Mouse (Mus musculus): ENCODE results near the gene Snd1.

Snd1 gene

DNA sequence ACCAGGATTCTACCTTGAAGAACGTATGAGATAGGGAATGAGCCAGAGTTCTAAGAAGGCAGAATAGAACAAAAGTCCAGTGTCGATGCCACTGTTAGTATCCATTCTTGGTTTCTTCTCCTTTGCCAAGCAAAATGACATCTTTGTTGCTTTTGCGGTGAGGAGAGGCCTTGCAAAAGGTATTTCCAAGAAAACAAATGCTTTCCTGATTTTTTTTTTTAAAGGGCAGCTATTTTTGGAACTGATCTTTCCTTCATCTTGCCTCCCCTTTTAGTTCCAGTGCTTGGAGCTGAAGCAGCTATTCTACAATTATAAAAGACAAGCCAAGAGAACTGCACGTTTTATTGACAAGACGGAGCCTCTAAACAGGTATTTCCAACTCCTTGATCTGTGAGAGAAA, at the start of gene Snd1:
Snd1 (plus strand) TSS at position 301 of the 400 bp plus-strand sequence.
- in situ Hi-C loops (cut with MboI, MseI) = loop anchor here (5.0 kb wide), 1 partner anchor 53 kb away; the partner anchor contains the start of gene Arf5

DNA sequence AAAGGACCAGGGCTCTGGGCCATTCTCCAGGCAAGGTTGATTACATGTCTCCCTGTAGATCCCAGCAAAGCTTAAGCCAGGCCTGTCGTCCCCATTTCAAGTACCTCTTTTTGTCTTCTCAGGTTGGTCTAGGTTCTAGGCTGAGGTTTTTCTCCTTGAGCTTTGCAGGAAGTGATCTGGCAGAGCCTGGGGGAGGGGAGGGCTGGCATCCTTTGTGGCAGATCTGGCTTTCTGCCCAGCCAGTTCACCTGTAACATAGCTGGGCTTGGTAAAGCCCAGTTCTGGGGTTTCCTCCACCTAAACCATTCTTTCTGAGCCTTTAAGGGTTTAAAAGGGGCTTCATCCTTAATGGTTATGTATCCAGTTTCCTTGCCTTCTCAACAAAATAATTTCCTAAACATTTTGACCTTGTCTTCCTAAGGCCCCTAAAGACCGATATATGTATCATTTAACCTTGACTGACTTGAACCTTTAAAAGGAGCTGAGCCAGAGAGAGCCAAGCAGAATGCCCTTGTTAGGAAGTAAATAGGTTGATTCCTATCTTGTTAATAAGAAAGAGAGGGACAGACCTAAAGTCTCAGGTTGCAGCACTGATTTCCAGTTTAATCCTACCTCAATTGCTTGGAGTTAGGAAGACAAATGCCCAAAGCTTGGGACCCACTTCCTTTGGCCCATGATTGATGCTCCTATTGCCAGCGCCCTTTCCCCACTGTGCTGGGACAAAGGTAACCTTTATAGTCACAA, 47.7 kb upstream of the Snd1 start, which contains the start of gene Fscn3:
Fscn3 (plus strand) TSS at position 694 of the 744 bp plus-strand sequence.
- in situ Hi-C loops (cut with MboI, MseI) = loop anchor here (5.0 kb wide), 2 partner anchors 470 to 595 kb away; no protein-coding TSS in a partner anchor

DNA sequence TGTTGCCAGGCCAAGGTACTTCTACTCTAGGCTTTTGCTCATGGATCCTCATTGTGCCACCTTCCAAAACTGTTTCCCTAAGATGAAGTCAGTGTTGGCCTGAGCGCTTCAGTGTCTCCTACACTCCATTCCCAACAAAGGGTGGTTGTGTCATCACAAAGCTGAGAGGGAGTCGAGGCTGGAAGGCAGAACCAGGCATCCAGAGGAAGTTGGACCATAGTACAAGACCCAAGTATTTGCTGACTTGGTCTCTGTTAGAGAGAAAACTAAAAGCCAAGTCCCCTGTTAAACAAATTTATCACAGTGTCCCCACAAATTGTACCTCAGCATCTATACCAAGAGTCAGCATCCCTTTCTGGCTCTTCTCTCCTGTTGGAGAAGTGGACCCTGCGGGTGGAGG, 46.6 kb upstream of the Snd1 start, which contains the start of gene Gcc1:
Gcc1 (minus strand) TSS at position 101 of the 400 bp plus-strand sequence.
- in situ Hi-C loops (cut with MboI, MseI) = loop anchor here (5.0 kb wide), 2 partner anchors 469 to 594 kb away; no protein-coding TSS in a partner anchor

DNA sequence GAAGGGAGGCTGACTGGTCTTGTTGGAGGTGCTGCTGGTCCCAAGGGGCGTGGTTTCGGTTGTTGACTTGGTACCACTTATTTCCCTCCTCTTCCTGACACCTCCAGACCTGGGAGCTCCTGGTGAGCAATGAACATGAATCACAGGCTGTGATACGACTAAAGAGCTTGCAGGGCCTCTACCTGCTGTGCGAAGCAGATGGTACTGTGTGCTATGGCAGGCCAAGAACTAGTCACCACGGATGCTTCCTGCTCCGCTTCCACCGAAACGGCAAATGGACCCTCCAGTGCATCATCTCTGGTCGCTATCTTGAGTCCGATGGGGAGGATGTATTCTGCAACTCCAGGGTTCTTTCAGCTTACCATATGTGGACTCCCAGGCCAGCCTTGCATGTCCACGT, 45.1 kb upstream of the Snd1 start:
- in situ Hi-C loops (cut with MboI, MseI) = loop anchor here (5.0 kb wide), 2 partner anchors 467 to 592 kb away; no protein-coding TSS in a partner anchor

DNA sequence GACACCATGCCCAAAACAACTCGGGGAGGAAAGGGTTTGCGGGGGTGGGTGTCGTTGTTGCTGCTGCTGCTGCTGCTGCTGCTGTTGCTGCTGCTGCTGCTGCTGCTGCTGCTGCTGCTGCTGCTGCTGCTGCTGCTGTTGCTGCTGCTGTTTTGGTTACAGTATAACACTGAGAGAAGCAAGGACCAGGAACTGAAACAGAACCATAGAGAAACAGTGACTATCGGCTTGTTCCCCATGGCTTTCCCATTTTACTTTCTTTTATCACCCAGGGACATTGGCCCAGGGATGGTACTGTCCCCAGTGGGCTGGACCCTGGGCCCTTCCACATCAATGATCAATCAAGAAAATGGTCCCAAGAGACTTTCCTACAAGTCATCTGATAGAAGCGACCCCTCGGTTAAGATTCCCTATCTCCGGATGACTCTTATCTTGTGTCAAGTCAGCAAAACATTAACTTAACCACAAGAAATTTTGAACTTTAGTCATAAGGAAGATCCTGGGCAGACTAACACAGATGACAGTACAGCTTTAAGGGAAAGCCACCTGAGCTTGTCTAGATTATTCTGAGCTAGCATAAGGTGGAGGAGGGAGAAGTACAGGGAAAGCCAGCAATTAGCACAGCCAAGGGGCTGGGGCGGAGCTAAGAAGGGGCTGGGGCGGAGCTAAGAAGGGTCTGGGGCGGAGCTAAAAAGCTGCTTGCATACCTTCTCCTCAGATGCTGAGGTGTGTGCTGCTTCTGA, 44.0 kb upstream of the Snd1 start:
- in situ Hi-C loops (cut with MboI, MseI) = no loop called here

DNA sequence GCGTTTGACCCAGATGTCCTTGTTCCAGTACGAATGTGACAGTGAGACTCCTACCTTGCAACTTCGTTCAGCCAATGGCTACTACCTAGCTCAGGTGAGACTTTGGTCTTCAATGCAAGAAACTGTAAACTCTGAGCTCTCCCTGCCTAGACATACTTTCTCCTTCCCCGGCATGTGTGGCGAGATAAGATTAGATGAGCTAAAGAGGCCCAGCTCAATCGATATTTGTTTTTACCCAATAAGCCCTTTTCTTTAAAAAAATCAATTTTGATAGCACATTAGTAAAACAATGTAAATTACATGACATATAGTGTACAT, 43.4 kb upstream of the Snd1 start:
- in situ Hi-C loops (cut with MboI, MseI) = no loop called here

DNA sequence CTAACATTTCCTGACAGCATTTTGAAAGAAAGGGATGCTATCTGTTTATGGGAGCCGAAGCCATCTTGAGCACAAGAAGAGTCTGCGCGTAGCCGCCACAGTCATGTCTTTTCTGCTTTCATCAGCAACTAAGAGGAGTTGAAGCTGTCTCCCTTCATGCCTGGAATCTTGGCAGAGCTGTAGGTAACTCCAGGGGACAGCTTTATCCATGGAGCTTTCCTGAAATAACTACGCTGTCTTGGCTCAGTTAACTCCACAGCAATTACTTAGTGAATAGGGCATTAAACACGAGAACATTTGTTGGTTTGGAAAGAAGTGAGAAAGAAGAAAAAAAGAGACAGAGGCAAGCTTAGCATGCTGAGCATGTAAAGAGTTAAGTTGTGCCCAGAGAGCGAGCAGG, 27.0 kb upstream of the Snd1 start:
- in situ Hi-C loops (cut with MboI, MseI) = no loop called here

DNA sequence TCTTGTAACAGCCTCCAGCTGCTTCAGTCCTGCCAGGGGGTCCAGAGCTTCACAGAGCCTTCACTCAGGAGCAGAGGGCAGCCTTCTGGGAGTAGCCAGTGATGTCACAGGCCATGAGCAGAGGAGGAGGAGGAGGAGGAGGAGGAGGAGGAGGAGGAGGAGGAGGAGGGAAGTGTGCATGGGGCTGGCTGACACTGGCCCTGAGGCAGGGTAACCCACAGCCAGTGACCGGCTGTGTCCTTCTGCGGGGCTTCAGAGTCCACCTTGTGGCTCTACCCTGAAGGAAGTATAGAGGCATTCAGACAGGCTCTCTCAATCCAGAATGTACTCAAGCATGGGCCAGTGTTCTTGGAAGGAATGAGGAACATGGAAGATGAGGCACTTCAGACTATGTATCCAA, 25.7 kb upstream of the Snd1 start, which contains the start of gene Pax4:
Pax4 (minus strand) TSS at position 101 of the 400 bp plus-strand sequence.
- in situ Hi-C loops (cut with MboI, MseI) = no loop called here

DNA sequence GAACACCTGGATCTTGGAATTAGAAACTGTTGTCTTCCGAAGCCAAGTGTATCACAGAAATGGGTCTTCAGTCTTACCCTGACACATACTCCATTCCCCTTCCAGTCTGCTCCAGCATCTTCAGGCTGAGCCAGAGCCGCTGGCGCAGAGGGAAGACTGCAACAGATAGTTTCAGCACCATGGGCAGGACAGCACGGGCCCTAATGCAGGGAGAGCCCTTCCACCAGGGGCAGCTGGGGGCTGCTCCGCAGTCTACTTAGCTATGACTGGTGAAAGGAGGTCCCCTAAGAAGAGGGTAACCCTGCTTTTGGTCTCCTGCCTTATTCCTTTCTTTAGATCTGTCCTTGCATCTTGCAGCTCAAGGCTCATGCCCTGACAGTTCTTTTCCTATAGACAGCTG, 24.5 kb upstream of the Snd1 start:
- in situ Hi-C loops (cut with MboI, MseI) = no loop called here

DNA sequence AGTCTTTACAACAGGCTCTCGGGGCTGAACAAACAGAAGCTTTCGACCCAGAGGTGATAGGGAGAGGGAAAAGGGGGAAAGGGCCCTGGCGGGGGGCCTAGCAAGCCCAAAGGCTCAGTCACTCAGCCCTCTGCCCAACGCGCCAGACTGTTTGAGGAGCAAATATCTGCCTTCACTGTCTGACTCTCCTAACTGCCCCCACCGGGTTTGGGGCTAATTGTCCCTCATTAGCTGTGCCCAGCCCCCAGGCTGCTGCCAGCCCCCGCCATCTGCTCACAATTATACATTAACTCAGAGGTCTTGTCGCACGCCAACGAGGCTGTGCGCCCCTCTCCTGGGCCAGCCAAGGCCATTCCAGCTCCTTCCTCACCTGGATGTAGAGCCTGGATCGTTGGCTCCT, 24.0 kb upstream of the Snd1 start:
- in situ Hi-C loops (cut with MboI, MseI) = no loop called here

DNA sequence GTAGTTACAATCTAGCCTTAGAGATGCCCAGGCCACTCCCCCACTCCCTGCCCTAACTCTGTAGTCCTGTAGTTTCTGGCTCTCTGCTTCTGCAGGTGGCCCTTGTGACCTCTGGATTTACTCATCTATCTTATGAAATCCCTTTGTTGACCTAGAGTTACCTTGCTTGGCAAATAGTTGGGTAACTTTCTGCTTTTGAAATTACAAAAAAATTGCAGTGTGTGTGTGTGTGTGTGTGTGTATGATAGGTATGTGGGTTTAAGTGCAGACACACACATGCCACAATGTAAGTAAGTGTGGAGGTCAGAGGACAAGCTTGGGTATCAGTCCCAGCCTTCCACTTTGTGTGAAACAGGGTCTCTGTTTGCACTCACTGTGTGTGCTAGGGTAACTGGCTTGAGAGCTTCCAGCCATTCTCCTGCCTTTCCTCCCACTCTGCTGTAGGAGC, 15.7 kb upstream of the Snd1 start:
- in situ Hi-C loops (cut with MboI, MseI) = no loop called here

DNA sequence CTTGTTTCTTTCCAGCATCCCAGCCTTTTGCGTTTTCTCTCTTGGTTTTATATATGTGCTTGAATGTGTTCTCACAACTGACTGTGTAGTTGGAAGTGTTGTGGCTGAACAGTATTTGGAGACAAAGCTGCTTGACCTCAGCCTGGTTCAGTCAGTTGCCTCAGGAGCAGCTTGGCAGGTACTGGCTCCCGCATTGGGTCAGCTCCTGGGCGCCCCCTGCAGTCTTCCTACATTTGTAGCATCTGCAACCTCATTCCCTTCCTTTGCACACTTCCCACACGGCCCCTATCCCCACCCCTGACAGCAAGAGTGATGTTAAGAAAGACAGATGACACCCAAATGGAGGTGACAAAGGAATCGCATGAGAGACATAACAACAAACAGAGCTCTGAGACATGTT, 14.4 kb upstream of the Snd1 start:
- in situ Hi-C loops (cut with MboI, MseI) = no loop called here

DNA sequence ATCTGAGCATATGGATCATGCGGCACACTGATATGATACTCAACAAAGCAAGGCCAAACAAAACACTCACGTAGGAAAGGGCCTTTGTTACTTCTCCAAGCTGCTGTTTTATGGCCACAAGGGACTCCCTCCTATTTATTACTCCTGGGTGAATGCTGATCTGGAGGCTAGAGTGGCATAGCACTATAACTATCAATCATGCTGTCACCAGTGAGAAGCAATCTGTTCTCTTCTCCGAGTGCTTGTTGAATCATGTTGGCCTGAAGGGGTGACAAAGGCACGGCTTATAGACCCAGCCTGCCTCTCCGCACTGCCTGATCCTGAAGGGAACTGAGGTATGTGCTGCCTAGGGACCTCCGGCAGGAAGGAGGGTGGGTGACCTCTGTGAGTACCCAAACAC, 10.3 kb upstream of the Snd1 start:
- in situ Hi-C loops (cut with MboI, MseI) = no loop called here

DNA sequence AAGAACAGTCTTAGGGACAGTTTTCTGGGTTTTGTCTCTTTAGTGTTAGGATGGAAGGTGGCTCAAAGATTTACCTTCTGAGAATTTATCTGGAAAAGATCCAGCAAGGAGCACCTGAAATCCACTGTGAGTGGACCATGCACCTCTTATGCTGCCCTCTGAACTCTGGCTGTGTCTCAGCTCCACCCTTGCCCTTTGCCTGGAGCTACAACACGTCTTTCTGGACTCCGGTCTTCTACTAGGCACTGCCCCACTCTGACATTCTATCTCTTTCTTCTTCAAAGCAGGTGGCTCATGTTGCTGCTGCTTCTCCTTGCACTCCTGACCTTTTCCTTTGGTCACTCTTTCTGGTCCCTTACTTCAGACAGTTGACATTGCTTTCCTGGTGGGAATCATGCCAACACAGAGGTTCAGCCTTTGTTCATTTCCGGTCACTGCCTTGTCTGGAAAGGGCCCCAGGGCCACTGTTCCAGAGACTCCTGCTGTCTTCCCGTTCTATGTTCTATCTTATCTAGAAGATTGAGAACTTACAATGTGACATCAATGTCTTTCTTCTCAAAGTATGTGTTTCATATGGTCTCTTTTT, 4.8 kb upstream of the Snd1 start:
- in situ Hi-C loops (cut with MboI, MseI) = no loop called here

DNA sequence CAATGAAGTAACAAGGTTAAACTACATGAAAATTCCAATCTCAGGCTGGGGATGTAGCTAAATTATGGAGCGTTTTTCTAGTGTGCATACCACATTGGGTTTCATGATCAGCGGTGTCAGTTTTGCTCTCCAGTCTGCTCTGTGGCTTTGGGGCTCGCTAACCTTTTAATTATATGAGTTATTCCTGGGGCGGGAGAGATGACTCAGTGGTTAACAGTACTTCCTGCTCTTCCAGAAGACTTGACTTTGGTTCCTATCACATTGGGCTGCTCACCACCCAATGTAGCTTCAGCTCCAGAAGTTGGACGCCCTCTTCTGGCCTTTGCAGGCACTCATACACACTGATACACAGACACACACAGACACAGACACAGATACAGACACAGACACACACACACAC, 4.3 kb upstream of the Snd1 start:
- in situ Hi-C loops (cut with MboI, MseI) = no loop called here

DNA sequence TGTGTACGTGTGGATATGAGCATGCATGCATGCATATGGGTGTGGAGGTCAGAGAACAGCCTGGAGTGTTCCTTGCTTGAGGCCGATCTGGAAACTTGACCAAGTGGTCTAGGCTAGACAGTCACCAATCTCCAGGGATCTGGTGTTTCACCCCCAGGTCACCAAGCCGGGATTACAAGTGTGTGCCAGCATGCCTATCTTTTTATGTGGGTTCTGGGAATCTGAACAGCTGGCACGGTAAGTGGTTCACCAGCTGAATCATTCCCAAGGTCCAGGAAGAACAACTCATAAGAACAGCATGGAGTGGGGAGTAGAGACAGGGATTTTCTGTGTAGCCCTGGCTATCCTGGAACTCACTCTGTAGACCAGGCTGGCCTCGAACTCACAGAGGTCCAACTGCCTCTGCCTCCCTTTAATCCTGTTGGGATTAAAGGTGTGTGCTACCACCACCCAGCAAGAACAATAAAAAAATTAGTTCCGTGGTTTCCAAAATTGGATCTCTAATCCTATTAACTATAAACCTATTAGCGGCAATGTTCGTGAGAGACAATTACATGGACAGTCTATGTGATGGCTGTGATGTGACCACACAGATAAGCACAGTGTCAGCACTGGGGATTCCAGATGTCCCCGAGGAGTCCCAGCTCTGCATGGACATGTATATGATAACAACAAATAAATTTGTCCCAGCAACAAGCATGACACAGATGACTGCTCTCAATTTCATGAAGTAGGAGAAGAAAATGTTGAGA, 3.5 kb upstream of the Snd1 start:
- in situ Hi-C loops (cut with MboI, MseI) = no loop called here

DNA sequence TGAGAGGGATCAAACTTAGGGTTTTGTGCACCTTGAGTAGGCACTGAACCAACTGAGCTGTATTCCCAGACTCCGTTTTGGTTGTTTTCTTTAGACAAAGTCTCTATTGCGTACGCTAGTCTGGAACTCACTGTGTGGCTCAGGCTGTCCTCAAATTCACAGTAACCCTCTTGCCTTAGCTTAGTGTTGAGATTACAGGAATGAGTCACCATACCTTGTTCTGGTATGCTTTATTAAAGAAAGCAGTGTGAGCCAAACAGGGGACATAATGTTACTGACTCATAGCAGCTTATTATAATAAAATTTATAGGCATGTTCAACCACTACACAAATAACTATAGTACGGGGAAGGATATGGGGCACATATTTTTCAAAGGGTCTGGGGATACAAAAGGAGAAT, 728 bp upstream of the Snd1 start:
- in situ Hi-C loops (cut with MboI, MseI) = no loop called here

DNA sequence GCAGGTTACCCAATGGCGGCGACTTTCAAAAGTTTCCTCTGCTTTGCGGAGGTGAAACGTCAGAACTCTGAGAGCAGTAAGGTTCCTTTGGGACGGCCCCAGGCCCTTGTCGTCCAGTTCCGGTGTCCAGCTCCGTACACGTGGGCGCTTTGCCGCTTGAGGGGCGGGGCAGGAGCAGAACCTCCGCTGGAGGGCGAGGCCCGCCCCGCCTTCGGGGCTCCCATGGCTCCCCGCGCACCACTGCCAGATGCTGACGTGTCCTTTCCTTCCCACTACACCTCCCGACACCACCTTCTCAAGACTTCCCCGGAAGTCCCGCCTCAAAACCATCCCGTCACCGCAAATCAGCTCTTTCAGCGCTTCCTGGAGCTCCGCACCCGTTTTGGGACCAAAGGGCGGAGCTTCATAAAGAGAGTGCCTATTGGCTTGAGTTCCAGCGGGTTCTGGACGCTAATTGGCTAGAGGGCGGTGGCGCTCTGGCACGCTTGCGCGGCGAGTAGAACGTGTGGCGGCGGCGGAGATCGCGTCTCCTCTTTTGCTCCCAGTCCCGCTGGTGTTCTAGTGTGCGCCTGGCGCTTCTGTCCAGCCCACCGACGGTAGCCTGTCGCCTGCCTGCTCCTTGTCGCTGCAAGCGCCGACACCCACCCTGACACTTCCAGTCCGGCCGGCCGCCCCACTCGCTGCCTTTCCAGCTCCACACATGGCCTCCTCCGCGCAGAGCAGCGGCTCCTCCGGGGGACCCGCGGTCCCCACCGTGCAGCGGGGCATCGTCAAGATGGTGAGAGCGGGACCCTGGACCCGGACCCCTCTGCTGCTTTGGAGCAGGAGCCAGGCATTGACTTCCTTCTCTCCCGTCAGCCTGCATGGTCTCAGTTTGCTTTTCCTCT, 5.2 kb downstream of the Snd1 start:
- in situ Hi-C loops (cut with MboI, MseI) = loop anchor here (5.0 kb wide), 1 partner anchor 58 kb away; the partner anchor contains the start of gene Arf5

DNA sequence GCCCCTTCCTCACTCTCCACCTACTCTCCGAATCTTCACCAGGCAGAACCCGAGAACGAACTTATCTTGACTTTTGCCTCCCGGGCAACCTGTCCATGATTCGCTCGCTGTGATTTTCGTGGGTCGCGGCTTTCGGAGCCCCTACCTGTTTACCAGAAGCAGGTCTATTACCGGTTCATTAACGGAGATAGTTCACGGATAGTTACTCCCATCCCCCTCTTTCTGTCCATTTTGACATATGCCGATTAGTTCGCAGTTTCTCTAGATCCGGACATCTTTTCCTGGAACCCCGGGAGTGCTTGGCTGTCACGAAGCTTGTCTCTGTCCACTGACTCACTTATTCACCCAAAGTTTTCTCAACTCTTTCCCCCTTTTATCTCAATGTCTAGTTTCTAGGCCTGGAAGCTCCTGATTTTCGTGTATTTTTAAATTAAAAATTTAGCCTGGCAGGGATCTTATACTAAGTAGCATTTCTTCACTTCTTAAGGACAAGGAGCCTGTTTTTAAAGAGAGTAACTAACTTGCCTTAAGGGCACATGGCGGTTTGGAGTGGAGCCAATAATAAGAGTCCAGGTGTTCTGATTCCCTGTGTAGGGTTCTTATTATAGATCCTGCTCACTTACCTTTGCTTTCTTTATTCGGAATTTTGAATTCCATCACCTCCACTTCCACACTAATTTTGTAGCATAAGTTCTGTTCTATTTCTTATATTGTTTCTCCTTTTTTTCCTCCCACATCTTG, 6.0 kb downstream of the Snd1 start:
- in situ Hi-C loops (cut with MboI, MseI) = no loop called here

All from T-helper 1 cell (primary cell).